Mouse (Mus musculus) megakaryocyte, embryonic 14.5 days (primary cell): Measurements from ENCODE around the gene Crybb3.

Source experiments
- FLI1 ChIP-seq: IDR thresholded peaks from 2 replicates; pipeline ENCODE4 v1.6.1; 2012; ENCODE audit warnings: low read length, inconsistent platforms, mixed read lengths
- GATA1 ChIP-seq: IDR thresholded peaks from 3 replicates; pipeline ENCODE4 v1.6.1; 2012; ENCODE audit warnings: mixed read lengths, low read length, inconsistent platforms, borderline replicate concordance

GRCm38 (mm10) chr5:113121591-113121875 lies 40.1 kb upstream of the Crybb3 start:
- no peak for TF ChIP-seq GATA1
- TF ChIP-seq FLI1, result no peak
